Mouse (Mus musculus): ENCODE data around the gene Tmc4.
"Not testable (repeated sequence)": the region's sequence is repeated elsewhere in the genome, so short reads cannot be mapped to it uniquely, and the experiment has no call there.

DNA sequence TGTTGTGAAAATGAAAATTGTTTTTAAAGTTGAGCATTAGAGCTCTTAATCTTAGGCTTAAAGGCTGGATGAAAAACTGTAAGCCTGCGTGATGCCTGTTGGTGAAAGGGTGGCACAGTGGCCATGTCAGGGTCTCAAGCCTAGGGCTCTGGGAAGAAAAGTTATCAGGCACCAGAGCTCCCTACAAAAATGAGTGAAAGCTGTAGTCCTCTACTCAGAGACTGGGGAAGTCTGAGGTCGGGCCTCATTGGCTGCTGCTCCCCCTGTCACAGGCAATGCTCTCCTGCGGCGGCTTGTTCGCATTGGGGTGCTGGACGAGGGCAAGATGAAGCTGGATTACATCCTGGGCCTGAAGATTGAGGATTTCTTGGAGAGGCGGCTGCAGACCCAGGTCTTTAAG lies 28.1 kb upstream of the Tmc4 start:
- TF ChIP-seq CTCF (IDR thresholded peaks at IDR 0.05; ENCODE audit: control insufficient read depth, insufficient read depth, insufficient replicate concordance, low read depth, low read length); POLR2A (IDR thresholded peaks at IDR 0.05; ENCODE audit: control insufficient read depth, low read depth, low read length): not testable (repeated sequence)

Data from testis, adult 2 months (tissue).